Mouse (Mus musculus) liver, adult (tissue): Measurements from ENCODE around the gene Eps8l3.

ENCODE experiments used
- GATA4 ChIP-seq: IDR thresholded peaks from 2 replicates; pipeline ENCODE4 v1.6.1; 2014; ENCODE audit warnings: mild to moderate bottlenecking, low read length; ENCODE audit not compliant: insufficient replicate concordance

Eps8l3 gene

DNA sequence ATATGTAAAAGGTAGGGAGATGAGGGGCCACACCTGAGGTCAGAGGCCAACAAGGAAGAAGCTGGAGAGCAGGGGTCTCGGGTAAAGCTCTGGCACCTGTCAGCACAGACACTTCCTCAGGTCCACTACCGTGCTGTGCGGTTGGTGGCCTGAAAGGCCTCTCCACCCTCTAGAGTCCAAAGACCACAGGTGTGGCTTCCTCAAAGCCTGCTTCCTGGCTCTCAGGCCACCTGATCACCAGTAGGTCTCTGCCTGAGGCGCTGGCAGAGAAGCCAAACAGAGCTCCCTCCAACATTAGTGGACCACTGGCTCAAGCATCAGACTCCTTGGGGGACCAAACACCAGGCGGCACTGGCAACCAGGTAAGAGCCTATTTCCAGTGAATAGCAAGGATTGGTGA, at the start of gene Eps8l3:
Eps8l3 (plus strand) TSS at position 225 of the 400 bp plus-strand sequence.
- no peak for TF ChIP-seq GATA4

- no peak for TF ChIP-seq GATA4
Measured at GRCm38 (mm10) chr3:107827873-107828405, 49.1 kb upstream of the Eps8l3 start.

DNA sequence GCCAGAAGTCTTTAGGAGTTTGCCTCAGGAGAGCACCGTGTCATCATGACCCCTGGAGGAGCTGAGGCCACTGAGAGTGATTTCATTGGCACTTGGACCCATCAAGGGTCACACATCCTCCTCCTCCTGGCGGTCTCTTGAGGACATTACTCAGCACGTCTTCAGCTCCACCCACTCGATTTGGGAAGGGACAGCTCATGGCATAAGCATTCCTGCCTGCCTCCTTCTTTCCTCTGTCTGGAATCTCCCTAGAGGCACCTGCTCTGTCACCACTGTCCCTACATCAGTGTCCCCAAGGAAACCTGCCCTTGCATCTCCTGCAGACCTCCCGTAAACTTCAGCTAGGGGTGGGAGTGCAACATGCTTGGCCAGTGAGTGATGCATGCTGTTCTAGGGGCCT, 48.5 kb upstream of the Eps8l3 start:
- no peak for TF ChIP-seq GATA4

DNA sequence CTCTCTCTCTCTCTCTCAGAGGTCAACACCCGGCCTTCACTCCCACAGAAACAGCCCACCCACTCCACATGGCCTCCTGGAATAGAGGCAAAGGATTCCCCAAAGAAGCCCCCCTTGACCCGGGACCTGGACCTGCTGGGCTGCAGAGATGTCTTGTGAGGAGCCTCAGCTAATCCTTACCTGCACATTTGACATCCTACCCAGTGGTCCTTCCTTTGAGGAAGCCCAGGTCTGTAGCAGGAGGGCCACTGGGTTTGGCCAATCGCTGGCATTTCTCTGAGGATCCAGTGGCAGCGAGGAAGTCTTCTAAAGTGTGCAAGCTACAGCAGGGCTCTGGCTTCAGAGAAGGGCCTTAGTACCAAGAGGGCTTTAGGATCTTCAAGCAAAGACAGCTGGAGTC, 48.0 kb upstream of the Eps8l3 start:
- TF ChIP-seq GATA4 = no peak

GRCm38 (mm10) chr3:107829625-107830024, 47.4 kb upstream of the Eps8l3 start:
- no peak for TF ChIP-seq GATA4

GRCm38 (mm10) chr3:107831875-107832554, 45.0 kb upstream of the Eps8l3 start:
- no peak for TF ChIP-seq GATA4

DNA sequence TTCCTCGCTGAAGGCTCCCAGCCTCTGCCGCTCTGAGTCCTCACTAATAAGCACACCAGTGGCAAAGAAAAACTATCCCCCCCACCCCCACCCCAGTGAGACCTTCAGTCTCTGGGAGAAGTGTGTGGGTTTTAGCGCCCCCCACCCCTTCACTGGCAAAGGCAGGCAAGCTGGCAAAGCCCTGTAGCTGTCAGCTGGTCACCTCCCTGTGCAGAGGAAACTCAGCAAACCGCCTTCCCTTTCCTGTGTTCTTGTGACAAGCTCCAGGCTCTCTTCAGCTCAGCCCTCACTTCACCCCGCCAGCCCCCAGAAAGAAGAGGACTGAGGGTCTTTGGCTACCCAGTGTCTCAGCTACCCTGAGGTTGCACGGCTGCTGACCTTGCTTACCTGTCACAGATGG, 44.4 kb upstream of the Eps8l3 start:
- TF ChIP-seq GATA4 = no peak

- no peak for TF ChIP-seq GATA4
Measured at GRCm38 (mm10) chr3:107833370-107833769, 43.7 kb upstream of the Eps8l3 start.

DNA sequence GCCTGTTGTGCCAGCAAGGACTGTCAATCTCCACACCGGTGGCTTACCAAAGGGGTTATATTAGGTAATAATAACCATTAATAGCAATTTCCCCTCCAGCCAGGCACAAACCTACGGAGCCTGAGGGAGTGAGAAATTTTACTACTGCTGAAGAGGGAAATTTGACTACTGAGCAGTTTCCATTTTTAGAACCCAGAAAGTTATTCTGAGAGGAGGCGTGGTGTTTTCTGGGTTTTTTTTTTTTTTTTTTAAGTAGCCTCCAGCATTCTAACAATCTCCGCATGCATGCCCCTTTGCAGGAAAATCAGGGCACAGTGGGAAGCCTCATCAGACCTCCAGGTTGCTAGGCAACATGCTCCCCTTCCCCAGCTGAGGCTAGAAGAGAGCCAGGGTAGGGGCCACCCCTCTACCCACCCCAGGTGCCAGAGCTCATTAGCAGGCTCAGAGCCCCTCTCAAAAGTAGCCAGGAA, 43.1 kb upstream of the Eps8l3 start:
- no peak for TF ChIP-seq GATA4

GRCm38 (mm10) chr3:107835301-107835700, 41.7 kb upstream of the Eps8l3 start:
- no peak for TF ChIP-seq GATA4

- TF ChIP-seq GATA4 = no peak
Measured at GRCm38 (mm10) chr3:107839855-107840254, 37.2 kb upstream of the Eps8l3 start.

GRCm38 (mm10) chr3:107840855-107841254, 36.2 kb upstream of the Eps8l3 start:
- TF ChIP-seq GATA4 = no peak

- TF ChIP-seq GATA4 = no peak
Measured at GRCm38 (mm10) chr3:107841370-107841769, 35.7 kb upstream of the Eps8l3 start.

- no peak for TF ChIP-seq GATA4
Measured at GRCm38 (mm10) chr3:107843406-107843805, 33.6 kb upstream of the Eps8l3 start.

GRCm38 (mm10) chr3:107844001-107844400, 33.0 kb upstream of the Eps8l3 start:
- TF ChIP-seq GATA4 = no peak

DNA sequence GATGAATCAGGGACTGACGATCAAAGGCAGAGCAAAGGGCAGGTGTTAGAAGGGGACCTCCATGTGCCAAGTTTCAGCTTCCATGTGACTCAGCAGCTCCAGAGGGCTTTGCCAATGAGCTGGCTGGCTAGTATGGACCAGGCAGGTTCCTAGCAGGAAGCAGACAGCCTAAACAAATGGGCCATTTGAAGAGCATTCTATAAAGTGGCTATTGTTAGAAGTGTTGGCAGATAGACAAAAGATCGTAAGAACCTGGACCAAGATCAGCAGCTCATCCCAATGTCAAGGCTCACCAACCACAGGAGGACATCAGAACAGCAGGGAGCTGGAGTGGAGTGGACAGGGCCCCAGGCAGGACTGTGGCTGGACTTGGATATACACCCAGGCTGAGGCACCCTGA, 32.5 kb upstream of the Eps8l3 start:
- TF ChIP-seq GATA4 = no peak

- no peak for TF ChIP-seq GATA4
Measured at GRCm38 (mm10) chr3:107846175-107846574, 30.9 kb upstream of the Eps8l3 start.
